Comparison of ENCODE assay signal across 8 mouse cellular contexts in genomic region chr1:186705203-186705914, GRCm38 (mm10). TPM values are rescaled to one million over a fixed set of nuclear protein-coding genes. Genes with fewer than 3 reads are reported as not detected.
DNase-seq lines count a peak whose midpoint lies in the region; ATAC-seq and TF ChIP-seq lines count a peak whose summit lies in the region.

No protein-coding gene starts in this region.

- H3K27ac ChIP-seq in embryonic facial prominence, embryonic 11.5 days (replicated peaks; ENCODE audit: low read depth, low read length), result peak overlapping the region; percentile 77
- peak overlapping the region; percentile 71 for H3K27ac ChIP-seq in heart, adult 2 months
- peak overlapping the region; percentile 97 for H3K27ac ChIP-seq in limb, embryonic 15.5 days
- peak overlapping the region; percentile 49 for H3K27ac ChIP-seq in midbrain, embryonic 15.5 days
- H3K27ac ChIP-seq in stomach, postnatal 0 days (replicated peaks), result peak overlapping the region; percentile 75

- ATAC-seq in erythroblast, adult 5-6 weeks (replicated peaks; ENCODE audit: low FRiP score, poor library complexity, severe bottlenecking), result no peak
- ATAC-seq in embryonic facial prominence, embryonic 11.5 days (replicated peaks; ENCODE audit: insufficient number of reproducible peaks, low FRiP score, low TSS enrichment, low read depth), result peak; percentile 77
- ATAC-seq in limb, embryonic 15.5 days (ENCODE audit: insufficient number of reproducible peaks, low FRiP score, low TSS enrichment, low read depth), result peak; percentile 74
- peak; percentile 78 for ATAC-seq in midbrain, embryonic 15.5 days (replicated peaks)
- peak; percentile 77 for ATAC-seq in stomach, postnatal 0 days (ENCODE audit: low FRiP score, low TSS enrichment)

- peak; percentile 79 for DNase-seq in embryonic facial prominence, embryonic 11.5 days (ENCODE audit: low spot score)
- peak; percentile 82 to 83 for DNase-seq in heart, adult 2 months
- peak; percentile 24 for DNase-seq in kidney, adult 9 months
- DNase-seq in stomach, postnatal 0 days (ENCODE audit: low spot score), result peak; percentile 74

- H3K36me3 ChIP-seq in erythroblast, embryonic 14.5 days (ENCODE audit: control insufficient read depth), result no peaks in the 10 kb centered on the region
- H3K36me3 ChIP-seq in embryonic facial prominence, embryonic 11.5 days (replicated peaks; ENCODE audit: control insufficient read depth, insufficient read depth, low read depth, low read length), result no peaks in the 10 kb centered on the region
- no peaks in the 10 kb centered on the region for H3K36me3 ChIP-seq in heart, adult 2 months (ENCODE audit: control insufficient read depth, insufficient read depth, low read length)
- no peaks in the 10 kb centered on the region for H3K36me3 ChIP-seq in limb, embryonic 15.5 days
- H3K36me3 ChIP-seq in midbrain, embryonic 15.5 days (replicated peaks), result no peaks in the 10 kb centered on the region
- no peaks in the 10 kb centered on the region for H3K36me3 ChIP-seq in stomach, postnatal 0 days (ENCODE audit: control insufficient read depth, insufficient read depth, low read length)

- no peaks in the 10 kb centered on the region for H3K9me3 ChIP-seq in erythroblast, embryonic 14.5 days (ENCODE audit: control insufficient read depth, low read length)
- H3K9me3 ChIP-seq in embryonic facial prominence, embryonic 11.5 days (replicated peaks; ENCODE audit: control insufficient read depth, low read length), result no peaks in the 10 kb centered on the region
- H3K9me3 ChIP-seq in limb, embryonic 15.5 days, result no peaks in the 10 kb centered on the region
- H3K9me3 ChIP-seq in midbrain, embryonic 15.5 days, result no peaks in the 10 kb centered on the region
- H3K9me3 ChIP-seq in stomach, postnatal 0 days (ENCODE audit: control insufficient read depth, low read length), result no peaks in the 10 kb centered on the region

- WGBS in embryonic facial prominence, embryonic 11.5 days, result under 1% methylated on average over 61 of the region's 65 CpGs
- under 1% methylated on average over 65 of the region's 65 CpGs for WGBS in heart, adult 2 months
- under 1% methylated on average over 55 of the region's 65 CpGs for WGBS in limb, embryonic 15.5 days
- WGBS in midbrain, embryonic 15.5 days, result under 1% methylated on average over 65 of the region's 65 CpGs
- under 1% methylated on average over 63 of the region's 65 CpGs for WGBS in stomach, postnatal 0 days

- H3K79me2 ChIP-seq in heart, adult 2 months (replicated peaks; ENCODE audit: control insufficient read depth, insufficient read depth, low read length), result no peaks in the 10 kb centered on the region

- TF ChIP-seq POLR2A in heart, adult 2 months (IDR thresholded peaks at IDR 0.05; ENCODE audit: insufficient read depth, low read depth, low read length), result 0 out of 2 replicates have a peak, but pooled peaks have one; percentile 40

- intact Hi-C loops in heart, adult 2 months (cut with DNase I), result loop anchor here (5.0 to 10.0 kb wide), 2 partner anchors 73 to 591 kb away; partner anchors contain the start of gene Lyplal1

- peak; percentile 51 for TF ChIP-seq CTCF in heart, adult 2 months (IDR thresholded peaks at IDR 0.05)
- TF ChIP-seq CTCF in stomach, postnatal 0 days (IDR thresholded peaks at IDR 0.05; ENCODE audit: low read depth), result peak; percentile 43

- TF ChIP-seq EP300 in heart, adult 2 months (IDR thresholded peaks at IDR 0.05; ENCODE audit: insufficient read depth, low read depth, low read length), result no peak
- TF ChIP-seq EP300 in stomach, postnatal 0 days (optimal IDR thresholded peaks at IDR 0.05), result no peak

- H3K4me2 ChIP-seq in embryonic facial prominence, embryonic 11.5 days (ENCODE audit: low read depth, low read length), result peak overlapping the region; percentile 87
- peak overlapping the region; percentile 88 for H3K4me2 ChIP-seq in limb, embryonic 15.5 days
- peak overlapping the region; percentile 96 for H3K4me2 ChIP-seq in midbrain, embryonic 15.5 days
- H3K4me2 ChIP-seq in stomach, postnatal 0 days (replicated peaks; ENCODE audit: low read depth), result peak overlapping the region; percentile 92

- H3K27me3 ChIP-seq in erythroblast, embryonic 14.5 days (ENCODE audit: control insufficient read depth), result peaks cover 53% of the 10 kb centered on the region
- H3K27me3 ChIP-seq in embryonic facial prominence, embryonic 11.5 days (ENCODE audit: control insufficient read depth, insufficient read depth, low read length), result no peaks in the 10 kb centered on the region
- no peaks in the 10 kb centered on the region for H3K27me3 ChIP-seq in heart, adult 2 months (ENCODE audit: control insufficient read depth, insufficient read depth, low read length)
- H3K27me3 ChIP-seq in limb, embryonic 15.5 days, result no peaks in the 10 kb centered on the region
- peaks cover 9% of the 10 kb centered on the region; the same call in 1 of the 2 replicates for H3K27me3 ChIP-seq in midbrain, embryonic 15.5 days (replicated peaks)
- H3K27me3 ChIP-seq in stomach, postnatal 0 days (ENCODE audit: control insufficient read depth, insufficient read depth, low read length), result no peaks in the 10 kb centered on the region

- H3K4me3 ChIP-seq in erythroblast, embryonic 14.5 days (replicated peaks), result peak overlapping the region; percentile 37
- peak overlapping the region; percentile 59 for H3K4me3 ChIP-seq in embryonic facial prominence, embryonic 11.5 days (ENCODE audit: low read depth, low read length)
- H3K4me3 ChIP-seq in heart, adult 2 months, result peak overlapping the region; percentile 75
- H3K4me3 ChIP-seq in limb, embryonic 15.5 days, result peak overlapping the region; percentile 71
- H3K4me3 ChIP-seq in midbrain, embryonic 15.5 days, result peak overlapping the region; percentile 72
- peak overlapping the region; percentile 63 for H3K4me3 ChIP-seq in stomach, postnatal 0 days (ENCODE audit: low read depth, low read length)

- peaks cover 2% of the 10 kb centered on the region for H3K4me1 ChIP-seq in erythroblast, embryonic 14.5 days (ENCODE audit: control insufficient read depth)
- no peaks in the 10 kb centered on the region for H3K4me1 ChIP-seq in embryonic facial prominence, embryonic 11.5 days (ENCODE audit: control insufficient read depth, insufficient read depth, low read length)
- H3K4me1 ChIP-seq in heart, adult 2 months (ENCODE audit: control insufficient read depth, insufficient read depth, low read length), result peaks cover 7% of the 10 kb centered on the region
- H3K4me1 ChIP-seq in limb, embryonic 15.5 days, result peaks cover 22% of the 10 kb centered on the region
- peaks cover 24% of the 10 kb centered on the region for H3K4me1 ChIP-seq in midbrain, embryonic 15.5 days
- H3K4me1 ChIP-seq in stomach, postnatal 0 days (replicated peaks; ENCODE audit: control insufficient read depth, insufficient read depth), result no peaks in the 10 kb centered on the region

- peak overlapping the region; percentile 81 for H3K9ac ChIP-seq in embryonic facial prominence, embryonic 11.5 days (replicated peaks; ENCODE audit: low read length)
- peak overlapping the region; percentile 81 for H3K9ac ChIP-seq in heart, adult 2 months (ENCODE audit: low read depth, low read length)
- H3K9ac ChIP-seq in limb, embryonic 15.5 days, result peak overlapping the region; percentile 85
- peak overlapping the region; percentile 56 for H3K9ac ChIP-seq in midbrain, embryonic 15.5 days
- peak overlapping the region; percentile 66 for H3K9ac ChIP-seq in stomach, postnatal 0 days (ENCODE audit: low read length)

RNA-seq across cellular contexts. Expression of gene Tgfb2, which starts 0.4 kb away (rescaled TPM):
- polyA plus RNA-seq in erythroblast, embryonic 14.5 days (2012), result 0.01 TPM in 1 of 2 replicates, not detected in the other
- not detected in 2 replicates for total RNA-seq in erythroblast, adult 5-6 weeks (2015; ENCODE audit: low replicate concordance)
- total RNA-seq in erythroblast, adult 5-6 weeks (2017; ENCODE audit: low replicate concordance), result not detected in 2 replicates
- polyA plus RNA-seq in embryonic facial prominence, embryonic 11.5 days (2014; fragmentation: Nextera tagmentation; extraction: Ambion mirVana), result 38.5 and 53.7 TPM in 2 replicates
- 1 to 10 TPM; 4.6 to 5.1 TPM for total RNA-seq in heart, adult 2 months (2021)
- polyA plus RNA-seq in heart, adult 2 months (2012; rRNA removed), result 1.5 and 2.1 TPM in 2 replicates
- 73.8 and 75.6 TPM in 2 replicates for polyA plus RNA-seq in limb, embryonic 15.5 days (2015; fragmentation: Nextera tagmentation; extraction: Ambion mirVana)
- 14.5 and 15.6 TPM in 2 replicates for polyA plus RNA-seq in midbrain, embryonic 15.5 days (2015; fragmentation: Nextera tagmentation; extraction: Ambion mirVana)
- polyA plus RNA-seq in stomach, postnatal 0 days (2015; fragmentation: Nextera tagmentation; extraction: Ambion mirVana), result 10.3 and 11.0 TPM in 2 replicates

RNA-seq across cellular contexts. Expression of gene Rrp15, which starts 43.8 kb away (rescaled TPM):
- polyA plus RNA-seq in erythroblast, embryonic 14.5 days (2012), result 0.16 and 0.26 TPM in 2 replicates
- 11.9 and 12.1 TPM in 2 replicates for total RNA-seq in erythroblast, adult 5-6 weeks (2015; ENCODE audit: low replicate concordance)
- total RNA-seq in erythroblast, adult 5-6 weeks (2017; ENCODE audit: low replicate concordance), result 11.7 and 15.1 TPM in 2 replicates
- polyA plus RNA-seq in embryonic facial prominence, embryonic 11.5 days (2014; fragmentation: Nextera tagmentation; extraction: Ambion mirVana), result 86.4 and 87.4 TPM in 2 replicates
- 1 to 10 TPM; 8.9 to 9.5 TPM for total RNA-seq in heart, adult 2 months (2021)
- polyA plus RNA-seq in heart, adult 2 months (2012; rRNA removed), result 2.9 TPM in 2 replicates
- 61.3 and 64.6 TPM in 2 replicates for polyA plus RNA-seq in limb, embryonic 15.5 days (2015; fragmentation: Nextera tagmentation; extraction: Ambion mirVana)
- polyA plus RNA-seq in midbrain, embryonic 15.5 days (2015; fragmentation: Nextera tagmentation; extraction: Ambion mirVana), result 28.8 and 29.2 TPM in 2 replicates
- 32.3 and 33.1 TPM in 2 replicates for polyA plus RNA-seq in stomach, postnatal 0 days (2015; fragmentation: Nextera tagmentation; extraction: Ambion mirVana)

Comparison
In these comparisons a context has a peak if more than half of its experiments do, and no peak if none do; other contexts are left out.
1. DNase-seq: peak in every context shown above with its lines; median percentile 82 in heart, adult 2 months; 79 in embryonic facial prominence, embryonic 11.5 days; 74 in stomach, postnatal 0 days; 24 in kidney, adult 9 months.